Comparison of ENCODE assay signal across 11 mouse cellular contexts in genomic region chr5:116407321-116407720, GRCm38 (mm10). TPM values are rescaled to one million over a fixed set of nuclear protein-coding genes. Genes with fewer than 3 reads are reported as not detected.
DNase-seq lines count a peak whose midpoint lies in the region; ATAC-seq lines count a peak whose summit lies in the region.
"Had no signal": no experiment of that assay in that cellular context is flagged by ENCODE, and none has a peak within 500 bp of the region (broad histone marks: within the 10 kb centered on the region; RNA-seq: fewer than 3 reads in every experiment).

No protein-coding gene starts in this region.

- peaks cover 35% of the 10 kb centered on the region for H3K4me1 ChIP-seq in heart, embryonic 15.5 days (replicated peaks)
- peaks cover 32% of the 10 kb centered on the region for H3K4me1 ChIP-seq in lung, embryonic 15.5 days
- H3K4me1 ChIP-seq in embryonic facial prominence, embryonic 14.5 days (ENCODE audit: control insufficient read depth, insufficient read depth, low read length) = peaks cover 18% of the 10 kb centered on the region
- peaks cover 40% of the 10 kb centered on the region for H3K4me1 ChIP-seq in stomach, embryonic 15.5 days
- H3K4me1 ChIP-seq: megakaryocyte, embryonic 14.5 days had no signal

- H3K4me3 ChIP-seq in heart, embryonic 15.5 days = no peak overlapping the region
- no peak overlapping the region for H3K4me3 ChIP-seq in lung, embryonic 15.5 days
- H3K4me3 ChIP-seq in embryonic facial prominence, embryonic 14.5 days (ENCODE audit: low read depth, low read length) = no peak overlapping the region
- H3K4me3 ChIP-seq in stomach, embryonic 15.5 days (replicated peaks) = no peak overlapping the region
- H3K4me3 ChIP-seq: megakaryocyte, embryonic 14.5 days; neural tube, embryonic 12.5 days had no signal

- peaks cover 13% of the 10 kb centered on the region; the same call in 1 of the 2 replicates for H3K36me3 ChIP-seq in heart, embryonic 15.5 days
- no peaks in the 10 kb centered on the region for H3K36me3 ChIP-seq in lung, embryonic 15.5 days
- H3K36me3 ChIP-seq in embryonic facial prominence, embryonic 14.5 days (ENCODE audit: control insufficient read depth, insufficient read depth, low read length) = no peaks in the 10 kb centered on the region
- H3K36me3 ChIP-seq in stomach, embryonic 15.5 days = no peaks in the 10 kb centered on the region
- H3K36me3 ChIP-seq: neural tube, embryonic 12.5 days had no signal

- no peak overlapping the region for H3K4me2 ChIP-seq in heart, embryonic 15.5 days
- H3K4me2 ChIP-seq in lung, embryonic 15.5 days = no peak overlapping the region; the same call in 1 of the 2 replicates
- H3K4me2 ChIP-seq in embryonic facial prominence, embryonic 14.5 days (ENCODE audit: low read depth, low read length) = no peak overlapping the region
- peak overlapping the region; percentile 14; the same call in 1 of the 2 replicates for H3K4me2 ChIP-seq in stomach, embryonic 15.5 days
- H3K4me2 ChIP-seq: neural tube, embryonic 12.5 days had no signal

- 39% methylated on average over 4 of the region's 4 CpGs for WGBS in heart, embryonic 15.5 days
- WGBS in lung, embryonic 15.5 days = 9% methylated on average over 4 of the region's 4 CpGs
- 25% methylated on average over 4 of the region's 4 CpGs for WGBS in embryonic facial prominence, embryonic 14.5 days
- 18% methylated on average over 4 of the region's 4 CpGs for WGBS in stomach, embryonic 15.5 days

- H3K27ac ChIP-seq in heart, embryonic 15.5 days = peak overlapping the region; percentile 59
- H3K27ac ChIP-seq in lung, embryonic 15.5 days = peak overlapping the region; percentile 88
- H3K27ac ChIP-seq in embryonic facial prominence, embryonic 14.5 days (replicated peaks; ENCODE audit: low read depth, low read length) = peak overlapping the region; percentile 65
- H3K27ac ChIP-seq in stomach, embryonic 15.5 days = peak overlapping the region; percentile 83
- H3K27ac ChIP-seq: neural tube, embryonic 12.5 days had no signal

- no peak for DNase-seq in heart, adult 9 months (ENCODE audit: low spot score in 2 of 2)
- no peak for DNase-seq in lung, postnatal 4 days
- DNase-seq in embryonic facial prominence, embryonic 14.5 days (ENCODE audit: low spot score) = peak; percentile 68
- no peak for DNase-seq in adrenal gland, postnatal 10 days
- DNase-seq in layer of hippocampus, postnatal 10 days (ENCODE audit: low spot score in 2 of 2) = no peak
- DNase-seq: heart, postnatal 14 days had no signal

- peak; percentile 49; the same call in 1 of the 2 replicates for ATAC-seq in heart, embryonic 15.5 days (replicated peaks; ENCODE audit: insufficient number of reproducible peaks, insufficient read depth, low FRiP score, low read depth)
- ATAC-seq in lung, embryonic 15.5 days (ENCODE audit: borderline replicate concordance, extremely low read depth, low FRiP score, low TSS enrichment) = peak; percentile 70
- ATAC-seq in embryonic facial prominence, embryonic 14.5 days (ENCODE audit: low read depth) = peak; percentile 45; the same call in 1 of the 2 replicates
- ATAC-seq in stomach, embryonic 15.5 days (ENCODE audit: insufficient read depth, low FRiP score, low read depth) = peak; percentile 64

- H3K9me3 ChIP-seq in heart, embryonic 15.5 days (replicated peaks) = no peaks in the 10 kb centered on the region
- H3K9me3 ChIP-seq in lung, embryonic 15.5 days = no peaks in the 10 kb centered on the region
- H3K9me3 ChIP-seq in embryonic facial prominence, embryonic 14.5 days (ENCODE audit: control insufficient read depth, low read length) = no peaks in the 10 kb centered on the region
- no peaks in the 10 kb centered on the region for H3K9me3 ChIP-seq in stomach, embryonic 15.5 days
- H3K9me3 ChIP-seq: neural tube, embryonic 12.5 days had no signal

- no peak overlapping the region for H3K9ac ChIP-seq in heart, embryonic 15.5 days
- H3K9ac ChIP-seq in lung, embryonic 15.5 days = no peak overlapping the region
- no peak overlapping the region for H3K9ac ChIP-seq in embryonic facial prominence, embryonic 14.5 days (ENCODE audit: low read depth, low read length)
- no peak overlapping the region for H3K9ac ChIP-seq in stomach, embryonic 15.5 days
- H3K9ac ChIP-seq: neural tube, embryonic 12.5 days had no signal

- no peaks in the 10 kb centered on the region for H3K27me3 ChIP-seq in heart, embryonic 15.5 days
- no peaks in the 10 kb centered on the region for H3K27me3 ChIP-seq in lung, embryonic 15.5 days
- H3K27me3 ChIP-seq in embryonic facial prominence, embryonic 14.5 days (replicated peaks; ENCODE audit: control insufficient read depth, insufficient read depth, low read length) = no peaks in the 10 kb centered on the region
- no peaks in the 10 kb centered on the region for H3K27me3 ChIP-seq in stomach, embryonic 15.5 days (replicated peaks)
- H3K27me3 ChIP-seq: megakaryocyte, embryonic 14.5 days; neural tube, embryonic 12.5 days had no signal

RNA-seq across cellular contexts. Expression of gene Hspb8, which starts 15.3 kb away (rescaled TPM):
- 30.6 and 33.7 TPM in 2 replicates for polyA plus RNA-seq in heart, embryonic 15.5 days (2015; fragmentation: Nextera tagmentation; extraction: Ambion mirVana)
- polyA plus RNA-seq in lung, embryonic 15.5 days (2015; fragmentation: Nextera tagmentation; extraction: Ambion mirVana) = 15.7 and 16.0 TPM in 2 replicates
- 18.4 and 27.3 TPM in 2 replicates for polyA plus RNA-seq in embryonic facial prominence, embryonic 14.5 days (2014; fragmentation: Nextera tagmentation; extraction: Ambion mirVana)
- polyA plus RNA-seq in stomach, embryonic 15.5 days (2015; fragmentation: Nextera tagmentation; extraction: Ambion mirVana) = 23.0 and 27.2 TPM in 2 replicates
- 10 to 100 TPM; 39.3 to 41.3 TPM for total RNA-seq in adrenal gland, postnatal 10 days (2021)
- total RNA-seq in layer of hippocampus, postnatal 10 days (2021) = 1 to 10 TPM; 7.3 to 9.1 TPM
